Mouse (Mus musculus) hindbrain, embryonic 10.5 days (tissue): Measurements from ENCODE around the gene Ring1. TPM values are rescaled to one million over a fixed set of nuclear protein-coding genes. Genes with fewer than 3 reads are reported as not detected.
A peak's percentile ranks its signal among the peaks of the same experiment; 100 is the strongest.
"Not testable (repeated sequence)": the region's sequence is repeated elsewhere in the genome, so short reads cannot be mapped to it uniquely, and the experiment has no call there.

Experiments used
- DNase-seq: peaks from one replicate; pipeline ENCODE4 v3.0.0-alpha.2; 2017; ENCODE audit warnings: low spot score
- H3K27ac ChIP-seq: fragments of 300-500 bp; sonication (generic); 2 replicates; pipeline ENCODE4 v1.5.1; 2016; ENCODE audit warnings: mild to moderate bottlenecking, moderate library complexity
- H3K27me3 ChIP-seq: fragments of 300-500 bp; sonication (generic); 2 replicates; pipeline ENCODE4 v1.6.1; 2016; ENCODE audit warnings: mild to moderate bottlenecking; ENCODE audit not compliant: poor library complexity, insufficient read depth, severe bottlenecking
- H3K36me3 ChIP-seq: fragments of 300-500 bp; sonication (generic); 2 replicates; pipeline ENCODE4 v1.6.1; 2016; ENCODE audit warnings: mild to moderate bottlenecking, moderate library complexity
- H3K4me1 ChIP-seq: fragments of 300-500 bp; sonication (generic); replicated peaks from 2 replicates; pipeline ENCODE4 v1.6.1; 2016; ENCODE audit warnings: mild to moderate bottlenecking
- H3K4me3 ChIP-seq: fragments of 300-500 bp; sonication (generic); 2 replicates; pipeline ENCODE4 v1.5.1; 2016; ENCODE audit warnings: mild to moderate bottlenecking, moderate library complexity
- H3K9me3 ChIP-seq: fragments of 300-500 bp; sonication (generic); 2 replicates; pipeline ENCODE4 v1.6.1; 2016; ENCODE audit warnings: mild to moderate bottlenecking, moderate library complexity
- WGBS: fragments of 180-500 bp; shearing (Covaris S2); methylation state at CpG from one replicate; pipeline ENCODE4 v1.1.7; 2016; 5-methylcytosine and 5-hydroxymethylcytosine counted together
- polyA plus RNA-seq: library from polyadenylated mRNA; unstranded; fragments of >200 nt; fragmentation: Nextera tagmentation; extraction: Ambion mirVana; gene quantifications from 2 replicates; pipeline ENCODE4 v1.2.1, GENCODE M21; 2016

Gene Ring1
- polyA plus RNA-seq, 1 experiment from 2014 or later, result 17.3 TPM

GRCm38 (mm10) chr17:34000150-34000537, 24.3 kb downstream of the Ring1 start, which contains the start of gene H2-K1:
H2-K1 (minus strand) TSS chr17:34000347.
- Histone ChIP-seq H3K27me3 (peaks cover 57% of the 10 kb centered on the region), H3K36me3 (no peaks in the 10 kb centered on the region), H3K4me1 (peaks cover 19% of the 10 kb centered on the region), H3K27ac (peak within 1 kb of the TSS; percentile 84), H3K9me3 (no peaks in the 10 kb centered on the region), H3K4me3 (peak within 1 kb of the TSS; percentile 74)
- under 1% methylated on average over 30 of the region's 30 CpGs for WGBS
- peak; percentile 66 for DNase-seq

GRCm38 (mm10) chr17:33999341-34000149, 24.9 kb downstream of the Ring1 start:
- Histone ChIP-seq H3K4me1 (peaks cover 19% of the 10 kb centered on the region), H3K9me3 (no peaks in the 10 kb centered on the region), H3K36me3 (no peaks in the 10 kb centered on the region), H3K27me3 (peaks cover 57% of the 10 kb centered on the region), H3K27ac (peak overlapping the region; percentile 84), H3K4me3 (peak overlapping the region; percentile 74)
- 2% methylated on average over 87 of the region's 87 CpGs for WGBS
- peak; percentile 43 for DNase-seq

- not testable (repeated sequence) for DNase-seq
- 57% methylated on average over 5 of the region's 5 CpGs for WGBS
Measured at GRCm38 (mm10) chr17:33998697-33999096, 25.8 kb downstream of the Ring1 start.

GRCm38 (mm10) chr17:33997025-33997424, 27.5 kb downstream of the Ring1 start:
- not testable (repeated sequence) for H3K27ac ChIP-seq, H3K4me3 ChIP-seq, H3K36me3 ChIP-seq, DNase-seq, H3K9me3 ChIP-seq
- WGBS, result 91% methylated on average over 2 of the region's 2 CpGs
- Histone ChIP-seq H3K27me3 (peaks cover 52% of the 10 kb centered on the region), H3K4me1 (peaks cover 17% of the 10 kb centered on the region)

More at GRCm38 (mm10) chr17:33998697-33999096, 25.8 kb downstream of the Ring1 start:
- not testable (repeated sequence) for H3K9me3 ChIP-seq, H3K27ac ChIP-seq, H3K4me3 ChIP-seq, H3K36me3 ChIP-seq
- Histone ChIP-seq H3K27me3 (peaks cover 57% of the 10 kb centered on the region), H3K4me1 (peaks cover 18% of the 10 kb centered on the region)

- Histone ChIP-seq H3K9me3 (no peaks in the 10 kb centered on the region), H3K27me3 (peaks cover 38% of the 10 kb centered on the region), H3K36me3 (no peaks in the 10 kb centered on the region), H3K4me1 (peaks cover 17% of the 10 kb centered on the region), H3K27ac (no peak overlapping the region), H3K4me3 (no peak overlapping the region)
- no peak for DNase-seq
- 73% methylated on average over 3 of the region's 3 CpGs for WGBS
Measured at GRCm38 (mm10) chr17:33995651-33996050, 28.8 kb downstream of the Ring1 start.

- peaks cover 10% of the 10 kb centered on the region for H3K4me1 ChIP-seq
- H3K36me3 ChIP-seq, result no peaks in the 10 kb centered on the region
- H3K27ac ChIP-seq, result no peak overlapping the region
- H3K27me3 ChIP-seq, result peaks cover 31% of the 10 kb centered on the region
- H3K9me3 ChIP-seq, result no peaks in the 10 kb centered on the region
- H3K4me3 ChIP-seq, result no peak overlapping the region
- no peak for DNase-seq
- 90% methylated on average over 8 of the region's 8 CpGs for WGBS
Measured at GRCm38 (mm10) chr17:33994959-33995358, 29.5 kb downstream of the Ring1 start.

- Histone ChIP-seq H3K4me3 (no peak overlapping the region), H3K27me3 (peaks cover 6% of the 10 kb centered on the region), H3K9me3 (no peaks in the 10 kb centered on the region), H3K27ac (no peak overlapping the region), H3K36me3 (no peaks in the 10 kb centered on the region), H3K4me1 (no peaks in the 10 kb centered on the region)
- DNase-seq, result peak; percentile 65
- 32% methylated on average over 10 of the region's 10 CpGs for WGBS
Measured at GRCm38 (mm10) chr17:33991788-33992664, 32.5 kb downstream of the Ring1 start.

- H3K4me1 ChIP-seq, result peaks cover 29% of the 10 kb centered on the region
- peak overlapping the region; percentile 61 for H3K4me3 ChIP-seq
- peak; percentile 58 for DNase-seq
- 11% methylated on average over 8 of the region's 8 CpGs for WGBS
- peaks cover 37% of the 10 kb centered on the region for H3K27me3 ChIP-seq
- not testable (repeated sequence) for H3K9me3 ChIP-seq, H3K27ac ChIP-seq, H3K36me3 ChIP-seq
Measured at GRCm38 (mm10) chr17:33982136-33982535, 42.3 kb downstream of the Ring1 start.

- H3K4me3 ChIP-seq, result peak overlapping the region; percentile 61
- peak; percentile 92 for DNase-seq
- not testable (repeated sequence) for H3K9me3 ChIP-seq, H3K36me3 ChIP-seq
- 1% methylated on average over 27 of the region's 27 CpGs for WGBS
- H3K27me3 ChIP-seq, result peaks cover 45% of the 10 kb centered on the region
- peaks cover 29% of the 10 kb centered on the region for H3K4me1 ChIP-seq
- H3K27ac ChIP-seq, result peak overlapping the region; percentile 91
Measured at GRCm38 (mm10) chr17:33981192-33981909, 43.1 kb downstream of the Ring1 start.

GRCm38 (mm10) chr17:33980181-33981035, 44.1 kb downstream of the Ring1 start:
- Histone ChIP-seq H3K36me3 (no peaks in the 10 kb centered on the region), H3K27me3 (peaks cover 53% of the 10 kb centered on the region), H3K27ac (peak overlapping the region; percentile 62; the same call in 1 of the 2 replicates), H3K4me3 (peak overlapping the region; percentile 61), H3K4me1 (peaks cover 29% of the 10 kb centered on the region), H3K9me3 (no peaks in the 10 kb centered on the region)
- no peak for DNase-seq
- 80% methylated on average over 19 of the region's 19 CpGs for WGBS

- no peak overlapping the region for H3K4me3 ChIP-seq
- no peaks in the 10 kb centered on the region for H3K9me3 ChIP-seq
- DNase-seq, result no peak
- H3K27me3 ChIP-seq, result peaks cover 58% of the 10 kb centered on the region
- H3K4me1 ChIP-seq, result peaks cover 29% of the 10 kb centered on the region
- no peak overlapping the region for H3K27ac ChIP-seq
- 79% methylated on average over 6 of the region's 6 CpGs for WGBS
- no peaks in the 10 kb centered on the region for H3K36me3 ChIP-seq
Measured at GRCm38 (mm10) chr17:33979512-33980050, 44.9 kb downstream of the Ring1 start.
